Mouse (Mus musculus): ENCODE data around the gene Rapgef3.

DNA sequence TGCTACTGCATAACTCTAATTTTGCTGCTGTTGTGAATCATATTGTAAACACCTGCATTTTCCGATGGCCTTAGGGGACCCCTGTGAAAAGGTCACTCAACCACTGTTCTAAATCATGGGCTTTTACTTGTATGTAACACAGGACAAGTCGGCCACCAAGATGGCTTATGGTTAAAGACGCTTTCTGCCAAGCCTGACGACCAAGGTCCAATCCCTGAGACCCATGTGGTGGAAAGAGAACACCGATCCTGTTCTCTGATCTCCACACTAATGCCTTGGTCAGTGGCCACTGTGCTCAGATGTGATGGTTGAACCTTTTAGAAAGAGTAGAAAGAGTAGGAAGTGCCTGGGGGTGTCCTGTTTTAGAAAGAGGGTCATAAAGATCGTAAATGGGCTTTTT lies 9.1 kb upstream of the Rapgef3 start:
- TF ChIP-seq POLR2A (IDR thresholded peaks at IDR 0.05; ENCODE audit: borderline replicate concordance, low read depth, low read length) (no peak), CTCF (IDR thresholded peaks at IDR 0.05; ENCODE audit: low read depth, low read length) (no peak)

Measured in bone marrow macrophage, adult 2 months (primary cell).